Mouse (Mus musculus) spleen, adult 2 months (tissue): ENCODE measurements around the gene Slc39a13. TPM values are rescaled to one million over a fixed set of nuclear protein-coding genes. Genes with fewer than 3 reads are reported as not detected.
A peak's percentile ranks its signal among the peaks of the same experiment; 100 is the strongest.

Experiments used
- DNase-seq, 2 experiments: peaks; one replicate each; pipeline versions ENCODE4 v3.0.0 to v3.0.0-alpha.2; 2012 to 2021; ENCODE audit warnings: low spot score in 2 of 2, low read depth in 1 of 2
- H3K27ac ChIP-seq: fragments of 200-500 bp; 2 replicates; pipeline ENCODE4 v1.5.1; 2012; ENCODE audit warnings: low read length, inconsistent platforms; ENCODE audit not compliant: insufficient read depth
- H3K27me3 ChIP-seq: fragments of 200-500 bp; 2 replicates; pipeline ENCODE4 v1.6.1; 2012; ENCODE audit warnings: mild to moderate bottlenecking, moderate library complexity, low read length, inconsistent platforms; ENCODE audit not compliant: control insufficient read depth, insufficient read depth
- H3K36me3 ChIP-seq: fragments of 200-500 bp; 2 replicates; pipeline ENCODE4 v1.6.1; 2012; ENCODE audit warnings: mild to moderate bottlenecking, low read length, inconsistent platforms; ENCODE audit not compliant: control insufficient read depth, insufficient read depth
- H3K4me1 ChIP-seq: fragments of 200-500 bp; 2 replicates; pipeline ENCODE4 v1.6.1; 2011; ENCODE audit warnings: inconsistent platforms; ENCODE audit not compliant: control insufficient read depth, insufficient read depth, insufficient read length
- H3K4me3 ChIP-seq: fragments of 200-500 bp; 2 replicates; pipeline ENCODE4 v1.5.1; 2011; ENCODE audit warnings: mild to moderate bottlenecking, inconsistent platforms; ENCODE audit not compliant: insufficient read depth, insufficient read length; ENCODE audit errors: extremely low read depth
- CTCF ChIP-seq: fragments of 200-500 bp; IDR thresholded peaks from 2 replicates; pipeline ENCODE4 v1.5.1; 2011; ENCODE audit warnings: mild to moderate bottlenecking, inconsistent platforms; ENCODE audit not compliant: insufficient read depth, insufficient read length, insufficient replicate concordance; ENCODE audit errors: extremely low read depth
- POLR2A ChIP-seq: fragments of 200-500 bp; IDR thresholded peaks from 2 replicates; pipeline ENCODE4 v1.6.1; 2011; ENCODE audit warnings: low read depth, low read length, inconsistent platforms
- WGBS: fragments of 180-500 bp; shearing (Covaris S2); methylation state at CpG from one replicate; pipeline ENCODE4 v1.1.7; 2018; 5-methylcytosine and 5-hydroxymethylcytosine counted together
- polyA plus RNA-seq: library from polyadenylated mRNA; depleted of rRNA; stranded (reverse); fragments of >200 nt; gene quantifications from 2 replicates; pipeline ENCODE4 v1.2.3, GENCODE M21; 2012

Slc39a13 gene
- polyA plus RNA-seq, 1 experiment: 31.3 TPM

GRCm38 (mm10) chr2:91077957-91078313, 7.7 kb upstream of the Slc39a13 start:
- Histone ChIP-seq H3K27ac (peak overlapping the region; percentile 80), H3K4me1 (peaks cover 29% of the 10 kb centered on the region), H3K36me3 (no peaks in the 10 kb centered on the region), H3K4me3 (peak overlapping the region; percentile 48), H3K27me3 (no peaks in the 10 kb centered on the region)
- WGBS: 35% methylated on average over 12 of the region's 12 CpGs
- TF ChIP-seq CTCF: no peak
- no peak for TF ChIP-seq POLR2A
- DNase-seq: no peak

- 70% methylated on average over 1 of the region's 1 CpGs for WGBS
- no peak for DNase-seq
- Histone ChIP-seq H3K4me3 (no peak overlapping the region), H3K27ac (no peak overlapping the region), H3K36me3 (no peaks in the 10 kb centered on the region), H3K27me3 (no peaks in the 10 kb centered on the region), H3K4me1 (peaks cover 11% of the 10 kb centered on the region; the same call in 1 of the 2 replicates)
- TF ChIP-seq CTCF (no peak), POLR2A (no peak)
Observed at GRCm38 (mm10) chr2:91072092-91072491, 1.9 kb upstream of the Slc39a13 start.

GRCm38 (mm10) chr2:91071059-91071458, 842 bp upstream of the Slc39a13 start:
- Histone ChIP-seq H3K4me3 (no peak overlapping the region), H3K36me3 (no peaks in the 10 kb centered on the region), H3K27me3 (no peaks in the 10 kb centered on the region), H3K4me1 (peaks cover 11% of the 10 kb centered on the region; the same call in 1 of the 2 replicates), H3K27ac (peak overlapping the region; percentile 67; the same call in 1 of the 2 replicates)
- TF ChIP-seq POLR2A (no peak), CTCF (no peak)
- 85% methylated on average over 10 of the region's 10 CpGs for WGBS
- no peak for DNase-seq

GRCm38 (mm10) chr2:91069306-91070000, 764 bp downstream of the Slc39a13 start:
- H3K36me3 ChIP-seq: no peaks in the 10 kb centered on the region
- no peak for DNase-seq
- H3K4me1 ChIP-seq: peaks cover 11% of the 10 kb centered on the region; the same call in 1 of the 2 replicates
- TF ChIP-seq CTCF: no peak
- no peak for TF ChIP-seq POLR2A
- 13% methylated on average over 14 of the region's 14 CpGs for WGBS
- H3K27me3 ChIP-seq: no peaks in the 10 kb centered on the region
- peak overlapping the region; percentile 58 for H3K4me3 ChIP-seq
- peak overlapping the region; percentile 46 for H3K27ac ChIP-seq

GRCm38 (mm10) chr2:91068872-91069165, 1.4 kb downstream of the Slc39a13 start:
- no peak for DNase-seq
- Histone ChIP-seq H3K36me3 (0 out of 2 replicates have a peak, but pooled peaks cover 2% of the 10 kb centered on the region), H3K27me3 (no peaks in the 10 kb centered on the region), H3K27ac (no peak overlapping the region), H3K4me1 (peaks cover 11% of the 10 kb centered on the region; the same call in 1 of the 2 replicates), H3K4me3 (no peak overlapping the region)
- 91% methylated on average over 6 of the region's 6 CpGs for WGBS
- no peak for TF ChIP-seq CTCF
- no peak for TF ChIP-seq POLR2A

GRCm38 (mm10) chr2:91068162-91068871, 1.9 kb downstream of the Slc39a13 start:
- WGBS: 93% methylated on average over 13 of the region's 13 CpGs
- 0 out of 2 replicates have a peak, but pooled peaks cover 5% of the 10 kb centered on the region for H3K36me3 ChIP-seq
- H3K4me1 ChIP-seq: peaks cover 11% of the 10 kb centered on the region; the same call in 1 of the 2 replicates
- TF ChIP-seq POLR2A: no peak
- TF ChIP-seq CTCF: no peak
- no peak for DNase-seq
- no peak overlapping the region for H3K27ac ChIP-seq
- no peaks in the 10 kb centered on the region for H3K27me3 ChIP-seq
- H3K4me3 ChIP-seq: no peak overlapping the region

GRCm38 (mm10) chr2:91066455-91066854, 3.8 kb downstream of the Slc39a13 start:
- H3K27ac ChIP-seq: no peak overlapping the region
- peaks cover 6% of the 10 kb centered on the region; the same call in 1 of the 2 replicates for H3K4me1 ChIP-seq
- no peaks in the 10 kb centered on the region for H3K27me3 ChIP-seq
- DNase-seq: no peak
- H3K4me3 ChIP-seq: no peak overlapping the region
- peaks cover 14% of the 10 kb centered on the region for H3K36me3 ChIP-seq
- WGBS: 95% methylated on average over 3 of the region's 3 CpGs
- TF ChIP-seq CTCF (no peak), POLR2A (no peak)
